Mouse (Mus musculus): Measurements from ENCODE around the gene Syne3.

DNA sequence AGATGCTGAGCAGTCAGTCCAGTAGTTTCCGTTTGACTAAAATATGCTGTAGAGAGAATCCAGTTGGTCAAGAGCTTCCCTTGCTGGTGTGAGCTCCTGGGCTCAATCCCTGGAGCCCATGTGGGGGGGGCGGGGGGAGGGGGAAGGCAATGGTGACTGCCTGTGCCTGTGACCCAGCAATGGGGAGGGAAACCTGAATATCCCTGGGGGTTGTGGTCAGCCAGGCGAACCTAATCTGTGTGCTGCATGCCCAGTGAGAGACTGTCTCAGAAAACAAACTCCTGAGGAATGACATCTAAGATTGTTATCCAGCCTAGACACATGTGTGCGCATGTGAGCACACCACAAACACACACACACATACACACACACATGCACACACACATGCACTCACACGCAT, 100.6 kb downstream of the Syne3 start:
- no peak for TF ChIP-seq CTCF (IDR thresholded peaks at IDR 0.05; ENCODE audit: borderline replicate concordance, control insufficient read depth, extremely low read depth, insufficient read depth, low read length, poor library complexity)
- TF ChIP-seq POLR2A (IDR thresholded peaks at IDR 0.05; ENCODE audit: control insufficient read depth, extremely low read depth, insufficient read depth, low read length, poor library complexity) = no peak

All from thymus, adult 2 months (tissue).